Mouse (Mus musculus): ENCODE measurements around the gene Atp6v0a1. TPM values are rescaled to one million over a fixed set of nuclear protein-coding genes. Genes with fewer than 3 reads are reported as not detected.

Gene Atp6v0a1
- total and polyA plus RNA-seq, 3 experiments, result 14.1 to 63.4 (median 36.1) TPM

- no peak for TF ChIP-seq POLR2AphosphoS2 (IDR thresholded peaks at IDR 0.05; ENCODE audit: low read depth, low read length)
Measured at GRCm38 (mm10) chr11:101112186-101112585, 102.9 kb downstream of the Atp6v0a1 start (continued).

Other genes with a start within 250 kb of the Atp6v0a1 start
Only the 20 nearest of the 21 such genes appear.
- gene Hcrt, start 246.5 kb upstream of the Atp6v0a1 start, total RNA-seq (2012; rRNA removed), result not detected in 2 replicates
- not detected in 2 replicates for gene Hcrt, start 246.5 kb upstream of the Atp6v0a1 start, total RNA-seq (2014; rRNA removed)
- not detected in 2 replicates for gene Hcrt, start 246.5 kb upstream of the Atp6v0a1 start, polyA plus RNA-seq (2012; ENCODE audit: insufficient read length, low read depth)
- gene Ghdc, start 238.5 kb upstream of the Atp6v0a1 start, total RNA-seq (2012; rRNA removed), result 16.6 and 17.0 TPM in 2 replicates
- 10.9 and 11.5 TPM in 2 replicates for gene Ghdc, start 238.5 kb upstream of the Atp6v0a1 start, total RNA-seq (2014; rRNA removed)
- 16.7 and 17.9 TPM in 2 replicates for gene Ghdc, start 238.5 kb upstream of the Atp6v0a1 start, polyA plus RNA-seq (2012; ENCODE audit: insufficient read length, low read depth)
- 19.4 and 24.4 TPM in 2 replicates for gene Stat5b, start 158.7 kb upstream of the Atp6v0a1 start, total RNA-seq (2012; rRNA removed)
- gene Stat5b, start 158.7 kb upstream of the Atp6v0a1 start, total RNA-seq (2014; rRNA removed), result 9.7 and 11.4 TPM in 2 replicates
- 12.1 and 14.0 TPM in 2 replicates for gene Stat5b, start 158.7 kb upstream of the Atp6v0a1 start, polyA plus RNA-seq (2012; ENCODE audit: insufficient read length, low read depth)
- gene Stat5a, start 150.1 kb upstream of the Atp6v0a1 start, total RNA-seq (2012; rRNA removed), result 18.7 and 23.6 TPM in 2 replicates
- 17.4 and 17.5 TPM in 2 replicates for gene Stat5a, start 150.1 kb upstream of the Atp6v0a1 start, total RNA-seq (2014; rRNA removed)
- 21.2 and 23.0 TPM in 2 replicates for gene Stat5a, start 150.1 kb upstream of the Atp6v0a1 start, polyA plus RNA-seq (2012; ENCODE audit: insufficient read length, low read depth)
- 51.1 and 52.1 TPM in 2 replicates for gene Stat3, start 69.9 kb upstream of the Atp6v0a1 start, total RNA-seq (2012; rRNA removed)
- 35.9 TPM in 2 replicates for gene Stat3, start 69.9 kb upstream of the Atp6v0a1 start, total RNA-seq (2014; rRNA removed)
- gene Stat3, start 69.9 kb upstream of the Atp6v0a1 start, polyA plus RNA-seq (2012; ENCODE audit: insufficient read length, low read depth), result 66.7 and 69.2 TPM in 2 replicates
- gene Cavin1, start 38.6 kb upstream of the Atp6v0a1 start, total RNA-seq (2012; rRNA removed), result 0.08 and 0.21 TPM in 2 replicates
- 0.05 TPM in 2 replicates for gene Cavin1, start 38.6 kb upstream of the Atp6v0a1 start, total RNA-seq (2014; rRNA removed)
- gene Cavin1, start 38.6 kb upstream of the Atp6v0a1 start, polyA plus RNA-seq (2012; ENCODE audit: insufficient read length, low read depth), result 0.13 and 0.25 TPM in 2 replicates
- gene Naglu, start 60.6 kb downstream of the Atp6v0a1 start, total RNA-seq (2012; rRNA removed), result 23.2 and 33.3 TPM in 2 replicates
- 12.8 and 13.8 TPM in 2 replicates for gene Naglu, start 60.6 kb downstream of the Atp6v0a1 start, total RNA-seq (2014; rRNA removed)
- 8.3 and 11.2 TPM in 2 replicates for gene Naglu, start 60.6 kb downstream of the Atp6v0a1 start, polyA plus RNA-seq (2012; ENCODE audit: insufficient read length, low read depth)
- 0.29 and 0.81 TPM in 2 replicates for gene Hsd17b1, start 69.0 kb downstream of the Atp6v0a1 start, total RNA-seq (2012; rRNA removed)
- gene Hsd17b1, start 69.0 kb downstream of the Atp6v0a1 start, total RNA-seq (2014; rRNA removed), result not detected in 2 replicates
- 0.17 TPM in 1 of 2 replicates, not detected in the other for gene Hsd17b1, start 69.0 kb downstream of the Atp6v0a1 start, polyA plus RNA-seq (2012; ENCODE audit: insufficient read length, low read depth)
- gene Coasy, start 73.1 kb downstream of the Atp6v0a1 start, total RNA-seq (2012; rRNA removed), result 74.9 and 78.9 TPM in 2 replicates
- 60.4 and 66.1 TPM in 2 replicates for gene Coasy, start 73.1 kb downstream of the Atp6v0a1 start, total RNA-seq (2014; rRNA removed)
- gene Coasy, start 73.1 kb downstream of the Atp6v0a1 start, polyA plus RNA-seq (2012; ENCODE audit: insufficient read length, low read depth), result 56.6 and 63.4 TPM in 2 replicates
- 45.2 and 63.0 TPM in 2 replicates for gene Mlx, start 77.8 kb downstream of the Atp6v0a1 start, total RNA-seq (2012; rRNA removed)
- 93.1 and 116 TPM in 2 replicates for gene Mlx, start 77.8 kb downstream of the Atp6v0a1 start, total RNA-seq (2014; rRNA removed)
- 43.3 and 51.5 TPM in 2 replicates for gene Mlx, start 77.8 kb downstream of the Atp6v0a1 start, polyA plus RNA-seq (2012; ENCODE audit: insufficient read length, low read depth)
- gene Psmc3ip, start 86.0 kb downstream of the Atp6v0a1 start, total RNA-seq (2012; rRNA removed), result 63.7 and 106 TPM in 2 replicates
- gene Psmc3ip, start 86.0 kb downstream of the Atp6v0a1 start, total RNA-seq (2014; rRNA removed), result 85.9 and 106 TPM in 2 replicates
- 89.9 and 114 TPM in 2 replicates for gene Psmc3ip, start 86.0 kb downstream of the Atp6v0a1 start, polyA plus RNA-seq (2012; ENCODE audit: insufficient read length, low read depth)
- gene Retreg3, start 110.4 kb downstream of the Atp6v0a1 start, total RNA-seq (2012; rRNA removed), result 46.5 and 48.2 TPM in 2 replicates
- 50.3 and 55.9 TPM in 2 replicates for gene Retreg3, start 110.4 kb downstream of the Atp6v0a1 start, total RNA-seq (2014; rRNA removed)
- 53.6 and 54.3 TPM in 2 replicates for gene Retreg3, start 110.4 kb downstream of the Atp6v0a1 start, polyA plus RNA-seq (2012; ENCODE audit: insufficient read length, low read depth)
- 108 and 116 TPM in 2 replicates for gene Tubg1, start 110.5 kb downstream of the Atp6v0a1 start, total RNA-seq (2012; rRNA removed)
- gene Tubg1, start 110.5 kb downstream of the Atp6v0a1 start, total RNA-seq (2014; rRNA removed), result 53.7 and 57.4 TPM in 2 replicates
- 182 and 190 TPM in 2 replicates for gene Tubg1, start 110.5 kb downstream of the Atp6v0a1 start, polyA plus RNA-seq (2012; ENCODE audit: insufficient read length, low read depth)
- gene Tubg2, start 146.5 kb downstream of the Atp6v0a1 start, total RNA-seq (2012; rRNA removed), result 3.1 and 4.7 TPM in 2 replicates
- gene Tubg2, start 146.5 kb downstream of the Atp6v0a1 start, total RNA-seq (2014; rRNA removed), result 1.2 and 2.1 TPM in 2 replicates
- 8.7 and 10.5 TPM in 2 replicates for gene Tubg2, start 146.5 kb downstream of the Atp6v0a1 start, polyA plus RNA-seq (2012; ENCODE audit: insufficient read length, low read depth)
- gene Cntnap1, start 161.1 kb downstream of the Atp6v0a1 start, total RNA-seq (2012; rRNA removed), result 15.6 and 16.7 TPM in 2 replicates
- 3.6 and 4.4 TPM in 2 replicates for gene Cntnap1, start 161.1 kb downstream of the Atp6v0a1 start, total RNA-seq (2014; rRNA removed)
- gene Cntnap1, start 161.1 kb downstream of the Atp6v0a1 start, polyA plus RNA-seq (2012; ENCODE audit: insufficient read length, low read depth), result 17.9 and 19.5 TPM in 2 replicates
- 16.3 and 20.3 TPM in 2 replicates for gene Plekhh3, start 161.9 kb downstream of the Atp6v0a1 start, total RNA-seq (2012; rRNA removed)
- 2.8 and 2.9 TPM in 2 replicates for gene Plekhh3, start 161.9 kb downstream of the Atp6v0a1 start, total RNA-seq (2014; rRNA removed)
- gene Plekhh3, start 161.9 kb downstream of the Atp6v0a1 start, polyA plus RNA-seq (2012; ENCODE audit: insufficient read length, low read depth), result 3.7 and 5.0 TPM in 2 replicates
- gene Ccr10, start 166.0 kb downstream of the Atp6v0a1 start, total RNA-seq (2012; rRNA removed), result 29.6 and 58.7 TPM in 2 replicates
- gene Ccr10, start 166.0 kb downstream of the Atp6v0a1 start, total RNA-seq (2014; rRNA removed), result 14.1 and 17.2 TPM in 2 replicates
- 12.3 TPM in 2 replicates for gene Ccr10, start 166.0 kb downstream of the Atp6v0a1 start, polyA plus RNA-seq (2012; ENCODE audit: insufficient read length, low read depth)
- 11.1 and 15.3 TPM in 2 replicates for gene Ezh1, start 217.0 kb downstream of the Atp6v0a1 start, total RNA-seq (2012; rRNA removed)
- 8.5 and 8.7 TPM in 2 replicates for gene Ezh1, start 217.0 kb downstream of the Atp6v0a1 start, total RNA-seq (2014; rRNA removed)
- 10.8 and 12.1 TPM in 2 replicates for gene Ezh1, start 217.0 kb downstream of the Atp6v0a1 start, polyA plus RNA-seq (2012; ENCODE audit: insufficient read length, low read depth)
- gene Ramp2, start 236.6 kb downstream of the Atp6v0a1 start, total RNA-seq (2012; rRNA removed), result 1.3 and 1.5 TPM in 2 replicates
- gene Ramp2, start 236.6 kb downstream of the Atp6v0a1 start, total RNA-seq (2014; rRNA removed), result 0.26 TPM in 1 of 2 replicates, not detected in the other
- gene Ramp2, start 236.6 kb downstream of the Atp6v0a1 start, polyA plus RNA-seq (2012; ENCODE audit: insufficient read length, low read depth), result 0.33 and 0.80 TPM in 2 replicates
- gene Vps25, start 244.3 kb downstream of the Atp6v0a1 start, total RNA-seq (2012; rRNA removed), result 102 and 132 TPM in 2 replicates
- 97.7 and 105 TPM in 2 replicates for gene Vps25, start 244.3 kb downstream of the Atp6v0a1 start, total RNA-seq (2014; rRNA removed)
- gene Vps25, start 244.3 kb downstream of the Atp6v0a1 start, polyA plus RNA-seq (2012; ENCODE audit: insufficient read length, low read depth), result 210 and 211 TPM in 2 replicates

Data from CH12.LX (cell line).